Mouse (Mus musculus) myocyte (in vitro differentiated cells): ENCODE measurements around the gene Trmt61a.

ENCODE experiments used
- CEBPB ChIP-seq: IDR thresholded peaks from 2 replicates; pipeline ENCODE4 v1.6.1; 2011; ENCODE audit warnings: mild to moderate bottlenecking, moderate library complexity; ENCODE audit not compliant: poor library complexity, insufficient read depth, severe bottlenecking
- E2F4 ChIP-seq: IDR thresholded peaks from one replicate; pipeline ENCODE4 v1.6.1; 2011; ENCODE audit warnings: mild to moderate bottlenecking, control low read depth, moderate library complexity; ENCODE audit not compliant: insufficient read depth
- MAX ChIP-seq: IDR thresholded peaks from one replicate; pipeline ENCODE4 v1.6.1; 2011; ENCODE audit warnings: low read depth, mild to moderate bottlenecking, control low read depth
- MYOD1 ChIP-seq, 3 experiments: IDR thresholded peaks; one replicate each; pipeline ENCODE4 v1.6.1; 2011; ENCODE audit warnings: control low read depth in 2 of 3, low read depth in 2 of 3, mild to moderate bottlenecking in 2 of 3, moderate library complexity in 1 of 3; ENCODE audit not compliant: insufficient read length in 2 of 3, control insufficient read depth in 1 of 3
- MYOG ChIP-seq, 3 experiments: IDR thresholded peaks; one replicate each; pipeline ENCODE4 v1.6.1; 2011; ENCODE audit warnings: control low read depth in 2 of 3, low read depth in 2 of 3, mild to moderate bottlenecking in 2 of 3; ENCODE audit not compliant: insufficient read length in 2 of 3, control insufficient read depth in 1 of 3, insufficient read depth in 1 of 3
- POLR2A ChIP-seq: IDR thresholded peaks from one replicate; pipeline ENCODE4 v1.6.1; 2011; ENCODE audit warnings: low read depth, mild to moderate bottlenecking, control low read depth, moderate library complexity; ENCODE audit not compliant: insufficient read length
- SRF ChIP-seq: IDR thresholded peaks from one replicate; pipeline ENCODE4 v1.6.1; 2011; ENCODE audit warnings: low read depth; ENCODE audit not compliant: control insufficient read depth, insufficient read length
- TCF12 ChIP-seq: IDR thresholded peaks from one replicate; pipeline ENCODE4 v1.6.1; 2011; ENCODE audit warnings: mild to moderate bottlenecking, control low read depth; ENCODE audit not compliant: poor library complexity, insufficient read depth, severe bottlenecking
- TCF3 ChIP-seq: IDR thresholded peaks from one replicate; pipeline ENCODE4 v1.6.1; 2011; ENCODE audit warnings: low read depth, control low read depth; ENCODE audit not compliant: insufficient read length
- USF1 ChIP-seq: IDR thresholded peaks from one replicate; pipeline ENCODE4 v1.6.1; 2011; ENCODE audit warnings: low read depth, mild to moderate bottlenecking, control low read depth, moderate library complexity

DNA sequence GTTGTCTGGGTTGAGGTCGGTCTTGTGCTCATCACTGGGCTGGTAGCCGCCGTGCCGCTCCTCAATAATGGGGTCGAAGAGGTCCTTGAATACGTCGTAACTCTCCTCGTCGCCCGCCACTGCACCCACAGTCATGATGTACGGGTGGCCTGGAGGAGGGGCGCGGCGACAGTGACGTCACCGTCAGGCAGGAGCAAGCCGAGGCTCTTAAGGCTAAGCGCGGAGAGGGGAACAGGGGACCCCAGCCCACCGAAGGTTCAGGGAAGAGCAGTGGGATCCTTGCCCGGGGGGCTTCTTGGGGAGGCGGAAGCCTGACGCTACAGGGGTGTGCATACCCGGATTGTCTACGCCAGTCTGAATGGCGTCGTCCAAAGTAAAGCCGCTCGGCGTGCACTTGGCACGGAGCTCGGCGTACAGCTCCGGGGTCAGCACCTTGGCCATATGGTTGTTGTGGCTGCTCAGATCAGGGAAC lies 6.4 kb upstream of the Trmt61a start:
- TF ChIP-seq POLR2A (no peak), TCF12 (no peak), USF1 (no peak), E2F4 (no peak), CEBPB (no peak), MAX (no peak), SRF (no peak), MYOD1 (IDR thresholded peaks at IDR 0.05; ENCODE audit: control insufficient read depth in 1 of 3, insufficient read length in 2 of 3, low read depth in 2 of 3) (no peak), MYOG (IDR thresholded peaks at IDR 0.05; ENCODE audit: control insufficient read depth in 1 of 3, insufficient read depth in 1 of 3, insufficient read length in 2 of 3, low read depth in 2 of 3) (no peak), TCF3 (no peak)
